Mouse (Mus musculus) thymus, adult 2 months (tissue): Measurements from ENCODE around the gene Slc51a.

Experiments
- CTCF ChIP-seq: fragments of 200-500 bp; IDR thresholded peaks from 2 replicates; pipeline ENCODE4 v1.5.1; 2012; ENCODE audit warnings: mild to moderate bottlenecking, control low read depth, low read length, moderate library complexity, borderline replicate concordance; ENCODE audit not compliant: control insufficient read depth, poor library complexity, insufficient read depth; ENCODE audit errors: extremely low read depth
- POLR2A ChIP-seq: fragments of 200-500 bp; IDR thresholded peaks from 2 replicates; pipeline ENCODE4 v1.6.1; 2012; ENCODE audit warnings: mild to moderate bottlenecking, low read length, control low read depth, moderate library complexity; ENCODE audit not compliant: control insufficient read depth, poor library complexity, insufficient read depth; ENCODE audit errors: extremely low read depth

DNA sequence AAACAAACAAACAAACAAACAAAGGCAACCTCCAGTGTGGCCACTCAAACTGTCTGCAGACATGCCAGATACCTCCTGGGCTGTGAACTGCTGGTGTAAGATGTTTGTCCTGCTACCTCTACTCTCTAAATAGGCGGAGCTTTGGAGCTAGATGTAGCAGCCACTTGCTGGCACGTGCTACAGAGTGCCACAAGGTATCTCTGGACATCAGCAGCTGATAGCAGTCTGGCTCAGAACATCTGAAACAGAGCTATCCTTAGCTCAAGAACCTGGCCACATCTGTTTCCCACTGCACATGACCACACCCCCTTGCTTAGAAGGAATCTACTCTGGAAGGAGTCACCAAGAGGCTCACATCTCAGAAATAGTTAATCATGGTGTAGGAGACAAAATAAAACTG lies 2.5 kb downstream of the Slc51a start:
- no peak for TF ChIP-seq CTCF
- no peak for TF ChIP-seq POLR2A
